Mouse (Mus musculus) heart, adult 9 months (tissue): ENCODE results near the gene Mab21l3.
A peak's percentile ranks its signal among the peaks of the same experiment; 100 is the strongest.

Source experiments
- DNase-seq, 2 experiments: peaks; one replicate each; pipeline ENCODE4 v3.0.0; 2022; ENCODE audit warnings: low spot score in 2 of 2

Gene Mab21l3

GRCm38 (mm10) chr3:101848816-101849215, at the start of gene Mab21l3:
Gene Mab21l3, minus strand, starts transcription at chr3:101848959.
- DNase-seq: no peak

- no peak for DNase-seq
These were observed 48.7 kb upstream of the Mab21l3 start for GRCm38 (mm10) chr3:101897377-101897974.

- peak; percentile 15 to 60 for DNase-seq
These were observed 48.1 kb upstream of the Mab21l3 start for GRCm38 (mm10) chr3:101896893-101897292.

- DNase-seq: no peak
These were observed 46.7 kb upstream of the Mab21l3 start for GRCm38 (mm10) chr3:101895376-101895910.

GRCm38 (mm10) chr3:101885591-101885990, 36.8 kb upstream of the Mab21l3 start:
- peak in 1 of 2 experiments; percentile 25 for DNase-seq

GRCm38 (mm10) chr3:101885041-101885440, 36.3 kb upstream of the Mab21l3 start:
- no peak for DNase-seq

- no peak for DNase-seq
These were observed 35.1 kb upstream of the Mab21l3 start for GRCm38 (mm10) chr3:101883902-101884301.

- DNase-seq: no peak
These were observed 33.0 kb upstream of the Mab21l3 start for GRCm38 (mm10) chr3:101881721-101882120.

GRCm38 (mm10) chr3:101880818-101881217, 32.1 kb upstream of the Mab21l3 start:
- DNase-seq: no peak

- no peak for DNase-seq
These were observed 29.4 kb upstream of the Mab21l3 start for GRCm38 (mm10) chr3:101878136-101878535.

GRCm38 (mm10) chr3:101876459-101877285, 27.9 kb upstream of the Mab21l3 start:
- DNase-seq: no peak

- DNase-seq: peak in 1 of 2 experiments; percentile 36
These were observed 26.6 kb upstream of the Mab21l3 start for GRCm38 (mm10) chr3:101875258-101875920.

GRCm38 (mm10) chr3:101873061-101873675, 24.4 kb upstream of the Mab21l3 start:
- no peak for DNase-seq

- DNase-seq: no peak
These were observed 23.2 kb upstream of the Mab21l3 start for GRCm38 (mm10) chr3:101871951-101872350.

- DNase-seq: no peak
These were observed 18.3 kb upstream of the Mab21l3 start for GRCm38 (mm10) chr3:101867001-101867421.

GRCm38 (mm10) chr3:101861856-101862255, 13.1 kb upstream of the Mab21l3 start:
- no peak for DNase-seq

- no peak for DNase-seq
These were observed 11.4 kb upstream of the Mab21l3 start for GRCm38 (mm10) chr3:101860151-101860550.

GRCm38 (mm10) chr3:101859740-101860139, 11.0 kb upstream of the Mab21l3 start:
- DNase-seq: no peak

- no peak for DNase-seq
These were observed 5.3 kb upstream of the Mab21l3 start for GRCm38 (mm10) chr3:101854075-101854474.

GRCm38 (mm10) chr3:101851363-101851762, 2.6 kb upstream of the Mab21l3 start:
- DNase-seq: no peak

GRCm38 (mm10) chr3:101846096-101846495, 2.7 kb downstream of the Mab21l3 start:
- no peak for DNase-seq
